Mouse (Mus musculus) MEL (cell line): ENCODE results near the gene Hps5.

Experiments
- BHLHE40 ChIP-seq: IDR thresholded peaks from 2 replicates; pipeline ENCODE4 v1.6.1; 2012; ENCODE audit warnings: low read depth, mild to moderate bottlenecking, inconsistent platforms, low read length, improper control_type of control experiment, borderline replicate concordance
- CHD2 ChIP-seq: IDR thresholded peaks from 2 replicates; pipeline ENCODE4 v1.6.1; 2011; ENCODE audit warnings: low read length, improper control_type of control experiment
- CTCF ChIP-seq, 3 experiments: IDR thresholded peaks in 2 of 3; conservative IDR thresholded peaks in 1 of 3; 2 replicates each; pipeline ENCODE4 v1.5.1; 2011 to 2012; ENCODE audit warnings: low read length in 3 of 3, low read depth in 2 of 3, mild to moderate bottlenecking in 2 of 3, improper control_type of control experiment in 1 of 3, inconsistent platforms in 1 of 3, mixed read lengths in 1 of 3, moderate library complexity in 1 of 3; ENCODE audit not compliant: control insufficient read depth in 1 of 3, insufficient read depth in 1 of 3, poor library complexity in 1 of 3, severe bottlenecking in 1 of 3
- ETS1 ChIP-seq: IDR thresholded peaks from 2 replicates; pipeline ENCODE4 v1.6.1; 2012; ENCODE audit warnings: low read depth, mild to moderate bottlenecking, inconsistent platforms, low read length, improper control_type of control experiment, moderate library complexity
- GATA1 ChIP-seq: IDR thresholded peaks from 2 replicates; pipeline ENCODE4 v1.6.1; 2011; ENCODE audit warnings: low read depth, low read length, improper control_type of control experiment
- HCFC1 ChIP-seq: IDR thresholded peaks from 2 replicates; pipeline ENCODE4 v1.6.1; 2012; ENCODE audit warnings: low read depth, mild to moderate bottlenecking, inconsistent platforms, low read length, improper control_type of control experiment, moderate library complexity
- MAZ ChIP-seq: IDR thresholded peaks from 2 replicates; pipeline ENCODE4 v1.6.1; 2012; ENCODE audit warnings: low read depth, mild to moderate bottlenecking, inconsistent platforms, low read length, improper control_type of control experiment
- POLR2AphosphoS2 ChIP-seq: IDR thresholded peaks from 2 replicates; pipeline ENCODE4 v1.6.1; 2011; ENCODE audit warnings: low read length, improper control_type of control experiment
- RAD21 ChIP-seq: IDR thresholded peaks from 2 replicates; pipeline ENCODE4 v1.6.1; 2011; ENCODE audit warnings: mild to moderate bottlenecking, low read depth, low read length, improper control_type of control experiment

DNA sequence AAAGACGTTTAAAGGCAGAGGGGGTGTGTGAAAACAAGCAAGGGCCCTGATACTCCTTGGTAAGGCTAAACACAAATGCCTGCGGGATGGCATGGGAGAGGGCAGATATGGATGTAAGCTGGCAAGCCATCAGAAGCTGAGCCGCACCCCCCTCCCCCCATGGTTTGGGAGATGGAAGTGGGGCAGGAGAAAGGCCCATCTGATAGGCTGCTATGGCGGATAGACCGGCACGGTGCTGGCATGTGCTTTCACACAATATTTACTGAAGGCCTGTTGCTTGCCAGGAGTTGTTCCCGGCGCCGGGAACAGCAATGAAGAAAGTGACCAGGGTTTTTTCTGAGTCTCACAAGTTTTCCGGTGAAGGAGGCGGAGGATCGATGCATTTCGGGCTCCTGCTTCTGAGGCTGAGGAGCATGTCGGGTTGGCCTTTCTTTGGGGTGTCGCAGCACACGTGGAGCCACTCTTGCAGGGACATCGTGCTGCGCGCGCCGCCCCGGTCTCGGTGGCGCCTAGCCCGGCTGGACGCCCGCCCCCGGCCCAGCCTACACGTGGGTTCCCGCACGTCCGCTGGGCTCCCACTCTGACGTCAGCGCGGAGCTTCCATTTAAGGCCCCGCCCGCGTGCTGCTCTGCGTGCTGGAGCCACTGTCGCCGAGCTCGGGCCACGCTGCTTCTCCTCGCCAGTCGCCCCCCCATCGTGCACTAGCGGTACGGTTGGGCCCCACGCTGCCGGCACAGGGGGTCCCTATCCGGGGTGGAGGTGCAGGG lies 49.5 kb upstream of the Hps5 start:
- 0 out of 6 replicates have a peak, but pooled peaks of 1 of the 3 experiments have one; percentile 9 for TF ChIP-seq CTCF (IDR thresholded peaks at IDR 0.05 in 2 of 3, conservative IDR thresholded peaks at IDR 0.05 in 1 of 3; ENCODE audit: control insufficient read depth in 1 of 3, insufficient read depth in 1 of 3, low read depth in 2 of 3, low read length in 3 of 3, poor library complexity in 1 of 3, severe bottlenecking in 1 of 3)
- TF ChIP-seq ETS1 = peak; percentile 73
- TF ChIP-seq MAZ = peak; percentile 99
- no peak for TF ChIP-seq RAD21
- TF ChIP-seq CHD2 = peak; percentile 31; the same call in 1 of the 2 replicates
- 0 out of 2 replicates have a peak, but pooled peaks have one; percentile 1 for TF ChIP-seq GATA1
- peak; percentile 51 for TF ChIP-seq BHLHE40
- TF ChIP-seq HCFC1 = peak; percentile 44; the same call in 1 of the 2 replicates
- TF ChIP-seq POLR2AphosphoS2 = peak; percentile 95
